Mouse (Mus musculus): ENCODE measurements around the gene St6galnac4. TPM values are rescaled to one million over a fixed set of nuclear protein-coding genes. Genes with fewer than 3 reads are reported as not detected.

The St6galnac4 gene
- polyA plus RNA-seq, 1 experiment from 2014 or later = 26.0 TPM

DNA sequence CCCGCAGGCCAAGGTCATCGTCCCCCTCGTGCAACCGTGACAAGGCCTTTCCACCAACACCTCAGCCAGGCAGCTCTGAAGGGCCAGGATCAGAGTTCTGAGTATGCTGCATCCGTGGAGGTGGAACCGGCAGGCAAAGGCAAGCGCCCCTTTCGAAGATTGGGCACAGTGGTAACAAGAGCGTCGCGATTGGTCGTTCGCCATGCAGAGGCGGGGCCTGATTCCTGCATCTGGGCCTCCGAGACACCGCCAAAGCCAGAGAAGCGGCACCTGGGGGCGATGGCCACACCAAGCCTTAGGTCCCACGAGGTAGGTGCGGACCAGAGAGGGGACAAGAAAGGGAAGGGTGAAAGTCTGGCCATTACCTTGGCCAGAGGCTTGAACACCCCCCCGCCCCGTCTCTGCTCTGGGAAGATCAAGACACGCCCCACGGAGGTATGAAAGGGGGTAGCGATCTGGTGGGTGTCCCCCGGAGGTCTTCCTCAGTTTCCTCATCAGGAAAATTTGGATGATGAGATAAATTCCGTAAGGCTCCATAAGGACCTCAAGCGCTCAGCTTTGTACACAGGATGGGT, 11.2 kb upstream of the St6galnac4 start, which contains the start of gene 9430097D07Rik:
9430097D07Rik (minus strand) TSS at position 99 of the 575 bp plus-strand sequence.
- 0 out of 2 replicates have a peak, but pooled peaks cover 4% of the 10 kb centered on the region for H3K36me3 ChIP-seq (ENCODE audit: control insufficient read depth, insufficient read depth, low read length)
- H3K4me1 ChIP-seq (replicated peaks; ENCODE audit: control insufficient read depth, insufficient read depth, low read length) = peaks cover 14% of the 10 kb centered on the region
- H3K4me3 ChIP-seq (ENCODE audit: low read depth, low read length) = peak within 1 kb of the TSS; percentile 42
- no peak within 1 kb of the TSS for H3K9ac ChIP-seq (ENCODE audit: low read depth, low read length)
- H3K9me3 ChIP-seq (ENCODE audit: control insufficient read depth, low read length) = no peaks in the 10 kb centered on the region
- peak within 1 kb of the TSS; percentile 79 for H3K4me2 ChIP-seq
- H3K27ac ChIP-seq (ENCODE audit: low read depth, low read length) = no peak within 1 kb of the TSS
- ATAC-seq (replicated peaks; ENCODE audit: low FRiP score) (peak; percentile 56; the same call in 1 of the 2 replicates), DNase-seq (ENCODE audit: low spot score) (no peak)
- 9% methylated on average over 28 of the region's 28 CpGs for WGBS
- peaks cover 41% of the 10 kb centered on the region for H3K27me3 ChIP-seq (replicated peaks; ENCODE audit: control insufficient read depth, insufficient read depth, low read length)

DNA sequence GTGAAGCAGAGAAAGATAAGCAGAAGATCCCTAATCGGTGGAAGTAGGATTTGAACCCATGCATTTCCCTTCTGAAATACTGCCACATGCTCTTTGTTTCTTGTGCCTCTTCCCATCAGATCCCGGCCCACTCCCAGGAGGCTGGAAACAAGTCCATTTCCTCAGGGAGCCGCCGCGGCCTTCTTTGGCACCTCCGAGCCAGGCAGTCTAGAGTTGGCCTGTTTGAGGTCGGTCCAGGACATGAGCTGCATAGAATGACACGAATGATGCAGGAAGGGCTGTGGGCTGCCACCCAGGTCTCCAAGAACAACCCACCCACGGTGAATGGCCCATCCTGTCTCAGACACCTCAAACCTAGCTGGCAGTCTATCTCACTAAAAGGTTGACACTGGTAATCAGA, 10.4 kb upstream of the St6galnac4 start:
- 84% methylated on average over 9 of the region's 9 CpGs for WGBS
- no peak overlapping the region for H3K27ac ChIP-seq (ENCODE audit: low read depth, low read length)
- ATAC-seq (replicated peaks; ENCODE audit: low FRiP score) = no peak
- DNase-seq (ENCODE audit: low spot score) = no peak
- no peak overlapping the region for H3K4me2 ChIP-seq
- H3K4me3 ChIP-seq (ENCODE audit: low read depth, low read length) = no peak overlapping the region
- peaks cover 41% of the 10 kb centered on the region for H3K27me3 ChIP-seq (replicated peaks; ENCODE audit: control insufficient read depth, insufficient read depth, low read length)
- no peaks in the 10 kb centered on the region for H3K9me3 ChIP-seq (ENCODE audit: control insufficient read depth, low read length)
- 0 out of 2 replicates have a peak, but pooled peaks cover 4% of the 10 kb centered on the region for H3K36me3 ChIP-seq (ENCODE audit: control insufficient read depth, insufficient read depth, low read length)
- no peak overlapping the region for H3K9ac ChIP-seq (ENCODE audit: low read depth, low read length)
- H3K4me1 ChIP-seq (replicated peaks; ENCODE audit: control insufficient read depth, insufficient read depth, low read length) = peaks cover 14% of the 10 kb centered on the region

DNA sequence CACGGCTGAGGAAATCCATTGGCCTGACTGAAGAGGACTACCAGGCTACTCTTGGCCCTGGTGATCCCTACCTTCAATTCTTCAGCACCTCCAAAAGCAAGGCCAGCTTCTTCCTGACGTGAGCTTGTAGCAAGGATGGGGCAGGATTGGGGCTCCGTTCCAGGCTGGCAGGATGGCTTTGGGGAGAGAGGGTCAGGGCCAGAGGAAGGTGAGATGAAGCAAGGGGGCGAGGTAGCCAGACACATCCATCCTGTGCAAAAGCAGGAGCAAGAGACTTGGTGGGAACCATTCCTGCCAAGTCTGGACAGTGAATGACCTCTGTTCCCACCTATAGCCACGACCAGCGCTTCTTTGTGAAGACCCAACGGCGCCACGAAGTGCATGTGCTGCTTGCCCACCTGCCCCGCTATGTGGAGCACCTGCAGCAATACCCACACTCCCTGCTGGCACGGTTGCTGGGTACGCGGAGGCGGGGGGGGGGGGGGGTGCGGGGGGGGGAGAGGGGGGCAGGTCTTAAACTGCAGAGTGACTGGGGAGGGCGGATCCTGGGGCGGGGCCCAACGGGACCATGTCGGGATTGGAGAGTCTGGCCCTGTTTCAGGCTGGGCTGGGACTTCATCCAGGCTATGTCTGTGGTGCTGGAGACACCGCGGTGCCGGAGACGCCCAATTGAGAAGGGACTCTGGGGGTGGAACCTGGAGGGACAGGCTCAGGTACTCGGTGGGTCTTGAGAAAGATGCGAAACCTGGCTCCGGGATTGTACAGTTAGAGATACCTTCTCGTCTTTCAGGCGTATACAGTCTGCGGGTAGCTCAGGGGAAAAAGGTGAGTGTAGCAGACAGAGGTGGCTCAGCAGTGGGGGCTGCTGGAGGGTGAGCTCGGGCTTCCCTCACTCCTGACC, 8.5 kb upstream of the St6galnac4 start:
- peaks cover 41% of the 10 kb centered on the region for H3K27me3 ChIP-seq (replicated peaks; ENCODE audit: control insufficient read depth, insufficient read depth, low read length)
- ATAC-seq (replicated peaks; ENCODE audit: low FRiP score) (no peak), DNase-seq (ENCODE audit: low spot score) (no peak)
- H3K4me1 ChIP-seq (replicated peaks; ENCODE audit: control insufficient read depth, insufficient read depth, low read length) = peaks cover 11% of the 10 kb centered on the region
- H3K27ac ChIP-seq (ENCODE audit: low read depth, low read length) = no peak overlapping the region
- 38% methylated on average over 25 of the region's 30 CpGs for WGBS
- H3K4me2 ChIP-seq = no peak overlapping the region
- 0 out of 2 replicates have a peak, but pooled peaks cover under 1% of the 10 kb centered on the region for H3K36me3 ChIP-seq (ENCODE audit: control insufficient read depth, insufficient read depth, low read length)
- no peak overlapping the region for H3K9ac ChIP-seq (ENCODE audit: low read depth, low read length)
- H3K9me3 ChIP-seq (ENCODE audit: control insufficient read depth, low read length) = no peaks in the 10 kb centered on the region
- no peak overlapping the region for H3K4me3 ChIP-seq (ENCODE audit: low read depth, low read length)

DNA sequence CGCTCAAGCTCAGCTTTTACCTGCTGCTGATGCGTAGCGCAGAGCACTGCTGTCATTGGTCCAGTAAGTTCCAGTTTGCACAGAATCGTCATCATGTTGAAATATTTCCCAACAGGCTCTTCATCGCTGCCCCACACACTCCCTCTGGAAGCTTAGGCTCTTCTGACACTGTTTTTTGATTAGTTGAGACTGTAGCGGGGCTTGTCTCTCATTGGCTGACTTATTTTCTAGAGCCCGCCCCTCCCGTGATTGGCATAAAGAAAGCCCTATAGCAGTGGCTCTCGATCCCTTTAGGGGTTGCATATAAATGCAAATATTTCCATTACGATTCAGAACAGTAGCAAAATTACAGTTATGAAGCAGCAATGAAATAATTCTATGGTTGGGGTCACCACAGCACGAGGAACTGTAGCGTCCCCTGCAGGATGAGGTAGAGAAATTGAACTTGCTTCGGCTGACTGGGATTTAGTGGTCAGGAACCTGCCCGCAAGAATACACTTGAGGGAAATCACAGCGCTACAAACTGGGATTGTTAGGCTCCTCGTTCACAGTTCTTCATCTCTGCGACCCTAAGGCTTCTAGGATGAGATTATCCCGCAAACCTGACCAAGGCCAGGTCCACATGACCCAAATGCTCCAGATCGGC, 5.3 kb upstream of the St6galnac4 start:
- H3K4me2 ChIP-seq = peak overlapping the region; percentile 53
- H3K27me3 ChIP-seq (replicated peaks; ENCODE audit: control insufficient read depth, insufficient read depth, low read length) = peaks cover 30% of the 10 kb centered on the region
- H3K4me3 ChIP-seq (ENCODE audit: low read depth, low read length) = peak overlapping the region; percentile 27
- H3K36me3 ChIP-seq (ENCODE audit: control insufficient read depth, insufficient read depth, low read length) = no peaks in the 10 kb centered on the region
- H3K9ac ChIP-seq (ENCODE audit: low read depth, low read length) = no peak overlapping the region
- 39% methylated on average over 19 of the region's 19 CpGs for WGBS
- DNase-seq (ENCODE audit: low spot score) (no peak), ATAC-seq (replicated peaks; ENCODE audit: low FRiP score) (no peak; the same call in 1 of the 2 replicates)
- H3K9me3 ChIP-seq (ENCODE audit: control insufficient read depth, low read length) = no peaks in the 10 kb centered on the region
- no peak overlapping the region for H3K27ac ChIP-seq (ENCODE audit: low read depth, low read length)
- peaks cover 8% of the 10 kb centered on the region for H3K4me1 ChIP-seq (replicated peaks; ENCODE audit: control insufficient read depth, insufficient read depth, low read length)

DNA sequence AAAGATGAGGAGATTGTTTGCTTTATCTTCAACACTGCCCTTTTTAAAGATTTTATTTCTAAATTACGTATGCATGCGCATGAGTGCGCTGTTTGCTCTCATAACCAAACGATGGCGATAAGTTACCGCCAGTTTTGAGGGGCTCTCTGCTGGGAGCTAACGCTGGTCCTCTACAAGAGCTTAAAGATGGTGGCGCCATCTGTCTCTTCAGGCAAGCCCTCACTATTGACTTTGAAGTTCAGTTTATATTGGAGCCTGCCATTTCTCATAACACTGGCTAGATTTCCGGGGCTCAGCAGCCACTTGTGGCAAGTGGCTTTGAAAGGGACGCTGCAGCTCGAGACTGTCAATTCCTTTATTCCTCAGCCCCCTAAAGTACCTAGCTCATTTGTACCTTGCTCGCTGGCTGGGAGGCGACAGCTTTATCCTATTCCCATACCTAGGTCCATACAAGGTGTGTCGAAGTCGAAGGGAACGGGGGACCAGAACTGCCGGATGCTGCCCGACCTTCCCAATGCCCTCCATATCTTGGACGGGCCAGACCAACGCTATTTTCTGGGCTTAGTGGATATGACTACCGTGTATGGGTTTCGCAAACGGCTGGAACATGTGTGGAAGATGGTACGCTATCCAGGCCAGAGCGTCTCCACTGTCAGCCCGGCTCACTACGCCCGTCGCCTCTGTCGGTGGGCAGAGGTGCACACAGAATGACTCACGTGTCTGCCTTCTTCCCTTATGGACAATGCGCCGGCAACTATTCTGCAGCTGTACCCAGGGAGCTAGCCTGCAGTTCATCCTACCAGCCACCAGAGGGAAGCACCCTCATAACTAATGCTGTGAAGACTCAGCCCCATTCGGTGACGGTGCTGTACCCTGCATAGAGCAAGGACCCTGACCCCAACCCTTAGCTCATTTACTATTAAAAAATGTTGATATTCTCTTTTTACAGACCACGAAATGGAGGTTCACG, 3.8 kb upstream of the St6galnac4 start:
- Histone ChIP-seq H3K9ac (ENCODE audit: low read depth, low read length) (peak overlapping the region; percentile 3; the same call in 1 of the 2 replicates), H3K4me3 (ENCODE audit: low read depth, low read length) (peak overlapping the region; percentile 31), H3K9me3 (ENCODE audit: control insufficient read depth, low read length) (no peaks in the 10 kb centered on the region), H3K4me1 (replicated peaks; ENCODE audit: control insufficient read depth, insufficient read depth, low read length) (peaks cover 13% of the 10 kb centered on the region), H3K27ac (ENCODE audit: low read depth, low read length) (no peak overlapping the region), H3K36me3 (ENCODE audit: control insufficient read depth, insufficient read depth, low read length) (no peaks in the 10 kb centered on the region), H3K4me2 (peak overlapping the region; percentile 62), H3K27me3 (replicated peaks; ENCODE audit: control insufficient read depth, insufficient read depth, low read length) (peaks cover 21% of the 10 kb centered on the region)
- ATAC-seq (replicated peaks; ENCODE audit: low FRiP score) (peak; percentile 57), DNase-seq (ENCODE audit: low spot score) (peak; percentile 77)
- 12% methylated on average over 37 of the region's 37 CpGs for WGBS

DNA sequence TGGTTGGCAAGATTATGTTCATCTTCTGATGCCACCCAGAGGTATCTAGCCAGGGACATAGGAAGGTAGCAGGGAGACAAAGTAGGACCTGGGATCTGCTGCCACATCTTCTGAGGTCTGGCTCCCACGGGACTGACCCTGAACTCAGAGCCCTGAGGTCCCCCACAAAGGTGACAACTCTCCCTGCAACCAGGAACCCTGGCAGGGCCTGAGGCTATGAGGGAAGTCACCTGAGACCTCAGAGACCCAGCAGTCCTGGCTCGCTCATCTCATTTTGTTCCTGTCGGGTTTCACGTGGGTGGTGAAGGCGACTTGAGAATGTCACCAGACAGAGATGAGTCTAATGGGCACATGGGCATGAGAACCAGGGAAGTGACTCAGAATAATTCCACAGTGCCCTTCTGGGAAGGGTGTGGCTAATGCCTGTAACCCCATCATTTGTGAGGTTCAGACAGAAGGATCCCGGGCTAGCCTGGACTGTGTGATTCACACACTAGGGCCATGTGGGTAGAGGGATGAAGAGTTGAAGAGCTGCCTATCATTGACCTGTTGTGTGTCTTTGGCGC, 1.7 kb upstream of the St6galnac4 start:
- H3K4me1 ChIP-seq (replicated peaks; ENCODE audit: control insufficient read depth, insufficient read depth, low read length) = peaks cover 19% of the 10 kb centered on the region

DNA sequence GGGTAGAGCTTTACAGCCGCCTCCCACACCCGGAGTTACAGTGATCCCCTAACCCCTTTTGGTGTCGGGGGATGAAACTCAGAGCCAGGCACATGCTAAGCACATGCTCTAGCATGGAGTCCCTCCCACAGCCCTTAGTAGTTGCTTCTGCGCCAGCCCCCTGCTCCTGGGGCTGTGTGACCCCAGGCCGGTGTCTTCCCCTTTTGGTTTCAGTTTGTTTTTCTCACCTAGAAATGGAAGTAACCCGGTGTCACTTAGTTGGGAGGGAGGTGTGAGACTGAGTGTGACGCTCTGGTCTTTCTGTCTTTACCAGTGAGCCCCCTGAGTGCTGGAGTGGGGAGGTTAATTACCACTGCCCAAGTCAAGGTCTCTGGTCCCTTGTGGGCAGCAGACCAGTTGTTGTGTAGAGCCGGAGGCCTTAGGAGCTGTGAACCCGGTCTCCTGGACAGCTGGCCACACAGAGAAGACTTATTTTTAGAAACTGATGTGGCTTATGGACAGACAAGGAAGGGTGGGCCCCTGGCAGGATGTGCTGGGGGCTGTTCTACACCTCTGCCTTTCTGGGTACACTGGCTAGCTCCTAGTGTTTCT, 931 bp downstream of the St6galnac4 start:
- Histone ChIP-seq H3K9me3 (ENCODE audit: control insufficient read depth, low read length) (no peaks in the 10 kb centered on the region), H3K4me1 (replicated peaks; ENCODE audit: control insufficient read depth, insufficient read depth, low read length) (peaks cover 19% of the 10 kb centered on the region), H3K4me2 (peak overlapping the region; percentile 75), H3K9ac (ENCODE audit: low read depth, low read length) (peak overlapping the region; percentile 63), H3K36me3 (ENCODE audit: control insufficient read depth, insufficient read depth, low read length) (peaks cover 2% of the 10 kb centered on the region; the same call in 1 of the 2 replicates), H3K27me3 (replicated peaks; ENCODE audit: control insufficient read depth, insufficient read depth, low read length) (no peaks in the 10 kb centered on the region), H3K27ac (ENCODE audit: low read depth, low read length) (peak overlapping the region; percentile 33; the same call in 1 of the 2 replicates), H3K4me3 (ENCODE audit: low read depth, low read length) (peak overlapping the region; percentile 58)
- WGBS = 10% methylated on average over 9 of the region's 9 CpGs
- ATAC-seq (replicated peaks; ENCODE audit: low FRiP score) (no peak; the same call in 1 of the 2 replicates), DNase-seq (ENCODE audit: low spot score) (peak; percentile 50)

More for the DNA sequence above, 1.7 kb upstream of the St6galnac4 start:
- DNase-seq (ENCODE audit: low spot score) = no peak
- no peak overlapping the region for H3K9ac ChIP-seq (ENCODE audit: low read depth, low read length)
- no peak overlapping the region for H3K27ac ChIP-seq (ENCODE audit: low read depth, low read length)
- H3K27me3 ChIP-seq (replicated peaks; ENCODE audit: control insufficient read depth, insufficient read depth, low read length) = peaks cover 3% of the 10 kb centered on the region
- 79% methylated on average over 7 of the region's 7 CpGs for WGBS
- H3K4me2 ChIP-seq = no peak overlapping the region
- no peaks in the 10 kb centered on the region for H3K9me3 ChIP-seq (ENCODE audit: control insufficient read depth, low read length)
- no peak for ATAC-seq (replicated peaks; ENCODE audit: low FRiP score)
- no peak overlapping the region for H3K4me3 ChIP-seq (ENCODE audit: low read depth, low read length)
- no peaks in the 10 kb centered on the region; the same call in 1 of the 2 replicates for H3K36me3 ChIP-seq (ENCODE audit: control insufficient read depth, insufficient read depth, low read length)

All from liver, embryonic 11.5 days (tissue).